Mouse (Mus musculus) midbrain, embryonic 16.5 days (tissue): ENCODE results near the gene Susd4. TPM values are rescaled to one million over a fixed set of nuclear protein-coding genes. Genes with fewer than 3 reads are reported as not detected.

Experiments used
- ATAC-seq: fragments of 200-750 bp; cut with Nextera tagmentation; 2 replicates; pipeline ENCODE4 v1.8.0; 2017; ENCODE audit warnings: moderate TSS enrichment
- H3K27ac ChIP-seq: fragments of 300-500 bp; sonication (generic); 2 replicates; pipeline ENCODE4 v1.5.1; 2014; ENCODE audit warnings: mild to moderate bottlenecking, low read length, mixed read lengths
- H3K27me3 ChIP-seq: fragments of 300-500 bp; sonication (generic); 2 replicates; pipeline ENCODE4 v1.6.1; 2014; ENCODE audit warnings: low read depth, low read length, mixed read lengths; ENCODE audit not compliant: control insufficient read depth, insufficient read depth
- H3K36me3 ChIP-seq: fragments of 300-500 bp; sonication (generic); 2 replicates; pipeline ENCODE4 v1.6.1; 2014; ENCODE audit warnings: mild to moderate bottlenecking, low read length, moderate library complexity, mixed read lengths; ENCODE audit not compliant: control insufficient read depth, insufficient read depth
- H3K4me1 ChIP-seq: fragments of 300-500 bp; sonication (generic); 2 replicates; pipeline ENCODE4 v1.6.1; 2014; ENCODE audit warnings: mild to moderate bottlenecking, low read length, mixed read lengths; ENCODE audit not compliant: control insufficient read depth, insufficient read depth
- H3K4me2 ChIP-seq: fragments of 300-500 bp; sonication (generic); 2 replicates; pipeline ENCODE4 v1.6.1; 2014; ENCODE audit warnings: mild to moderate bottlenecking, low read length, mixed read lengths
- H3K4me3 ChIP-seq: fragments of 300-500 bp; sonication (generic); 2 replicates; pipeline ENCODE4 v1.5.1; 2014; ENCODE audit warnings: low read depth, mild to moderate bottlenecking, low read length, moderate library complexity, mixed read lengths
- H3K9ac ChIP-seq: fragments of 300-500 bp; sonication (generic); 2 replicates; pipeline ENCODE4 v1.6.1; 2014; ENCODE audit warnings: low read depth, low read length, mixed read lengths
- H3K9me3 ChIP-seq: fragments of 300-500 bp; sonication (generic); replicated peaks from 2 replicates; pipeline ENCODE4 v1.6.1; 2014; ENCODE audit warnings: mild to moderate bottlenecking, low read length, mixed read lengths; ENCODE audit not compliant: control insufficient read depth, poor library complexity, severe bottlenecking
- WGBS: fragments of 180-500 bp; shearing (Covaris S2); extraction: QIAGEN DNeasy Blood & Tissue Kit; methylation state at CpG from one replicate; pipeline ENCODE4 v1.1.7; 2014; 5-methylcytosine and 5-hydroxymethylcytosine counted together
- polyA plus RNA-seq: library from polyadenylated mRNA; unstranded; fragments of >200 nt; fragmentation: Nextera tagmentation; extraction: Ambion mirVana; gene quantifications from 2 replicates; pipeline ENCODE4 v1.2.1, GENCODE M21; 2015

Susd4 gene
- polyA plus RNA-seq, 1 experiment from 2014 or later: 89.4 TPM

- Histone ChIP-seq H3K4me2 (no peak overlapping the region), H3K36me3 (no peaks in the 10 kb centered on the region), H3K27me3 (no peaks in the 10 kb centered on the region), H3K4me1 (peaks cover 4% of the 10 kb centered on the region; the same call in 1 of the 2 replicates), H3K27ac (no peak overlapping the region), H3K9me3 (no peaks in the 10 kb centered on the region), H3K9ac (no peak overlapping the region), H3K4me3 (no peak overlapping the region)
- ATAC-seq: no peak
- 89% methylated on average over 6 of the region's 6 CpGs for WGBS
These were observed 162.8 kb downstream of the Susd4 start for GRCm38 (mm10) chr1:182926465-182926864.

GRCm38 (mm10) chr1:182927878-182928851 lies 164.5 kb downstream of the Susd4 start:
- Histone ChIP-seq H3K27ac (no peak overlapping the region), H3K36me3 (no peaks in the 10 kb centered on the region), H3K9ac (no peak overlapping the region), H3K27me3 (no peaks in the 10 kb centered on the region), H3K9me3 (no peaks in the 10 kb centered on the region), H3K4me3 (no peak overlapping the region), H3K4me2 (no peak overlapping the region), H3K4me1 (no peaks in the 10 kb centered on the region)
- WGBS: 89% methylated on average over 19 of the region's 19 CpGs
- ATAC-seq: no peak

- no peak for ATAC-seq
- no peaks in the 10 kb centered on the region for H3K27me3 ChIP-seq
- H3K4me3 ChIP-seq: no peak overlapping the region
- no peaks in the 10 kb centered on the region for H3K4me1 ChIP-seq
- H3K27ac ChIP-seq: no peak overlapping the region
- no peaks in the 10 kb centered on the region for H3K36me3 ChIP-seq
- no peak overlapping the region for H3K9ac ChIP-seq
- 44% methylated on average over 4 of the region's 6 CpGs for WGBS
- no peak overlapping the region for H3K4me2 ChIP-seq
- H3K9me3 ChIP-seq: no peaks in the 10 kb centered on the region
These were observed 171.8 kb downstream of the Susd4 start for GRCm38 (mm10) chr1:182935469-182935868.

- Histone ChIP-seq H3K27ac (no peak overlapping the region), H3K36me3 (no peaks in the 10 kb centered on the region), H3K4me1 (peaks cover 3% of the 10 kb centered on the region), H3K4me3 (no peak overlapping the region), H3K27me3 (no peaks in the 10 kb centered on the region), H3K9ac (no peak overlapping the region), H3K9me3 (no peaks in the 10 kb centered on the region), H3K4me2 (no peak overlapping the region)
- WGBS: 78% methylated on average over 10 of the region's 10 CpGs
- no peak for ATAC-seq
These were observed 173.9 kb downstream of the Susd4 start for GRCm38 (mm10) chr1:182937486-182938120.

GRCm38 (mm10) chr1:182941921-182942320 lies 178.3 kb downstream of the Susd4 start:
- WGBS: 74% methylated on average over 2 of the region's 2 CpGs
- Histone ChIP-seq H3K36me3 (no peaks in the 10 kb centered on the region), H3K27me3 (no peaks in the 10 kb centered on the region), H3K9me3 (no peaks in the 10 kb centered on the region), H3K4me2 (no peak overlapping the region), H3K4me1 (peaks cover 3% of the 10 kb centered on the region), H3K27ac (no peak overlapping the region), H3K4me3 (no peak overlapping the region), H3K9ac (no peak overlapping the region)
- ATAC-seq: no peak

GRCm38 (mm10) chr1:182943911-182944310 lies 180.3 kb downstream of the Susd4 start:
- 88% methylated on average over 3 of the region's 3 CpGs for WGBS
- Histone ChIP-seq H3K27me3 (no peaks in the 10 kb centered on the region), H3K9me3 (no peaks in the 10 kb centered on the region), H3K27ac (no peak overlapping the region), H3K4me3 (no peak overlapping the region), H3K4me2 (no peak overlapping the region), H3K4me1 (peaks cover 3% of the 10 kb centered on the region), H3K9ac (no peak overlapping the region), H3K36me3 (no peaks in the 10 kb centered on the region)
- no peak for ATAC-seq

GRCm38 (mm10) chr1:182944638-182945037 lies 181.0 kb downstream of the Susd4 start:
- no peak overlapping the region for H3K4me2 ChIP-seq
- no peaks in the 10 kb centered on the region for H3K36me3 ChIP-seq
- WGBS: 74% methylated on average over 5 of the region's 5 CpGs

GRCm38 (mm10) chr1:182945561-182945960 lies 181.9 kb downstream of the Susd4 start:
- 78% methylated on average over 6 of the region's 6 CpGs for WGBS
- peaks cover 3% of the 10 kb centered on the region for H3K4me1 ChIP-seq
- H3K4me3 ChIP-seq: no peak overlapping the region
- no peak overlapping the region for H3K27ac ChIP-seq
- no peak overlapping the region for H3K9ac ChIP-seq
- H3K36me3 ChIP-seq: no peaks in the 10 kb centered on the region
- ATAC-seq: no peak
- H3K9me3 ChIP-seq: no peaks in the 10 kb centered on the region
- H3K4me2 ChIP-seq: no peak overlapping the region
- no peaks in the 10 kb centered on the region for H3K27me3 ChIP-seq

More at GRCm38 (mm10) chr1:182944638-182945037, 181.0 kb downstream of the Susd4 start:
- no peaks in the 10 kb centered on the region for H3K9me3 ChIP-seq
- ATAC-seq: no peak
- H3K4me1 ChIP-seq: peaks cover 3% of the 10 kb centered on the region
- no peak overlapping the region for H3K9ac ChIP-seq
- H3K27ac ChIP-seq: no peak overlapping the region
- no peaks in the 10 kb centered on the region for H3K27me3 ChIP-seq
- no peak overlapping the region for H3K4me3 ChIP-seq
